Mouse (Mus musculus): ENCODE results near the gene Ttbk2.

- TF ChIP-seq CTCF (IDR thresholded peaks at IDR 0.05; ENCODE audit: extremely low read depth, insufficient read length, insufficient replicate concordance, low read depth, low read length): no peak
- TF ChIP-seq POLR2A (IDR thresholded peaks at IDR 0.05; ENCODE audit: low read depth, low read length): no peak
These were observed 143.4 kb downstream of the Ttbk2 start for GRCm38 (mm10) chr2:120707041-120707440.

Data from small intestine, adult 2 months (tissue).